Mouse (Mus musculus) liver, postnatal 0 days (tissue): ENCODE results near the gene Srms. TPM values are rescaled to one million over a fixed set of nuclear protein-coding genes. Genes with fewer than 3 reads are reported as not detected.
A peak's percentile ranks its signal among the peaks of the same experiment; 100 is the strongest.

Source experiments
- ATAC-seq: fragments of 200-750 bp; cut with Nextera tagmentation; 2 replicates; pipeline ENCODE4 v1.8.0; 2017; ENCODE audit warnings: mild to moderate bottlenecking, moderate library complexity
- DNase-seq: peaks from one replicate; pipeline ENCODE4 v3.0.0-alpha.2; 2016
- H3K27ac ChIP-seq: fragments of 300-500 bp; sonication (generic); 2 replicates; pipeline ENCODE4 v1.5.1; 2014; ENCODE audit warnings: antibody characterized with exemption, moderate library complexity, mild to moderate bottlenecking, low read depth
- H3K27me3 ChIP-seq: fragments of 300-500 bp; sonication (generic); 2 replicates; pipeline ENCODE4 v1.6.1; 2014; ENCODE audit warnings: low read length, control low read depth, mixed read lengths; ENCODE audit not compliant: insufficient read depth
- H3K36me3 ChIP-seq: fragments of 300-500 bp; sonication (generic); replicated peaks from 2 replicates; pipeline ENCODE4 v1.6.1; 2014; ENCODE audit warnings: mild to moderate bottlenecking, control low read depth, low read length, moderate library complexity, mixed read lengths; ENCODE audit not compliant: insufficient read depth
- H3K4me1 ChIP-seq: fragments of 300-500 bp; sonication (generic); 2 replicates; pipeline ENCODE4 v1.6.1; 2014; ENCODE audit warnings: antibody characterized with exemption, mild to moderate bottlenecking, control low read depth; ENCODE audit not compliant: insufficient read depth
- H3K4me2 ChIP-seq: fragments of 300-500 bp; sonication (generic); 2 replicates; pipeline ENCODE4 v1.6.1; 2014; ENCODE audit warnings: low read depth, mild to moderate bottlenecking, low read length, moderate library complexity, mixed read lengths
- H3K4me3 ChIP-seq: fragments of 300-500 bp; sonication (generic); 2 replicates; pipeline ENCODE4 v1.5.1; 2014; ENCODE audit warnings: low read depth, low read length
- H3K9ac ChIP-seq: fragments of 300-500 bp; sonication (generic); replicated peaks from 2 replicates; pipeline ENCODE4 v1.6.1; 2014; ENCODE audit warnings: mild to moderate bottlenecking, moderate library complexity
- H3K9me3 ChIP-seq: fragments of 300-500 bp; sonication (generic); 2 replicates; pipeline ENCODE4 v1.6.1; 2016; ENCODE audit warnings: mild to moderate bottlenecking, control low read depth, low read length, mixed read lengths
- CTCF ChIP-seq: sonication (generic); IDR thresholded peaks from 2 replicates; pipeline ENCODE4 v1.5.1; 2016; ENCODE audit warnings: antibody characterized with exemption, low read depth
- EP300 ChIP-seq: IDR thresholded peaks from 2 replicates; pipeline ENCODE4 v1.6.1; 2016; ENCODE audit warnings: antibody characterized with exemption, low read depth, mild to moderate bottlenecking
- WGBS: fragments of 180-500 bp; shearing (Covaris S2); extraction: QIAGEN DNeasy Blood & Tissue Kit; methylation state at CpG from one replicate; pipeline ENCODE4 v1.1.7; 2014; ENCODE audit not compliant: insufficient replicate concordance; 5-methylcytosine and 5-hydroxymethylcytosine counted together
- polyA plus RNA-seq: library from polyadenylated mRNA; unstranded; fragments of >200 nt; fragmentation: Nextera tagmentation; extraction: Ambion mirVana; gene quantifications from 2 replicates; pipeline ENCODE4 v1.2.1, GENCODE M21; 2015

Gene Srms
- polyA plus RNA-seq, 1 experiment from 2014 or later: 0.35 TPM

- Histone ChIP-seq H3K4me1 (peaks cover 33% of the 10 kb centered on the region), H3K9ac (peak overlapping the region; percentile 92), H3K36me3 (peaks cover 31% of the 10 kb centered on the region), H3K4me2 (peak overlapping the region; percentile 88), H3K9me3 (no peaks in the 10 kb centered on the region), H3K27ac (peak overlapping the region; percentile 88), H3K4me3 (peak overlapping the region; percentile 79), H3K27me3 (no peaks in the 10 kb centered on the region)
- no peak for TF ChIP-seq EP300
- TF ChIP-seq CTCF: no peak
- ATAC-seq (no peak), DNase-seq (no peak)
- 69% methylated on average over 3 of the region's 3 CpGs for WGBS
Observed at GRCm38 (mm10) chr2:181242314-181242665, 29.3 kb upstream of the Srms start.

DNA sequence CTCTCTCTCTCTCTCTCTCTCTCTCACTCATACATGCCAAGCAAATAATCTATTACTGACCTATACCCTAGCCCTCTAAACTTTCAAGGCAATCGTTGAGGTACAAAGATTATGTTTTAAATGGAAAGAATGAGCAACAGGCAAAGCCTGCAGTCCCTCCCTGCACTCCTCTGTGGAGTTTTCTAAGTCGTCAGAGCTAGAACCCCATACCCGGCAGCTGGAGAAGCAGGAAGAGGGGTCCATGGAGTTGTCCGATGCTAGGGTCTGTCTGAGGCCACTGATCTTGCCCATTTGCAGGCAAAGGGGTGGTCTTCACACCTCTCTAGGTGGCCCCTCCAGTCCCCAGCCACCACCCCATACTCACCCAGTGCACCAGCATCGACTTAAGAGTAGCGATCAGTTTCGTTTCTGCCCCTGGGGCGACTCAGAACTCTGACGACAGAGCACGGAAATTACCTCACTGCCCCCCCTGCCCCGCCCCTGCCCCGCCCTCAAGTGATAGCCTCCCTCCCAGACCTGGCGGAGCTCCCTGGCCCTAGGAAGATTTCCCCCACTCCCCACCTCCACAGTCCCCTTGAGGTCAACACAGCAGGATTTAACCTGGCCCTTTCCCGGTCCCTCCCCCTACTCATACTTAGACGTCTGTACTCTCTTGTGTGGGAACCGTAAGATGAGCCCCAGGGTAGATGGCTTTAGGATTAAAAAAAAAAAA lies 28.8 kb upstream of the Srms start, which contains the start of gene Helz2:
Gene Helz2, minus strand, starts transcription at position 426 of the 712 bp plus-strand sequence.
- WGBS: 4% methylated on average over 16 of the region's 16 CpGs
- H3K27me3 ChIP-seq: no peaks in the 10 kb centered on the region
- peak within 1 kb of the TSS; percentile 88 for H3K4me2 ChIP-seq
- H3K36me3 ChIP-seq: peaks cover 36% of the 10 kb centered on the region
- no peaks in the 10 kb centered on the region for H3K9me3 ChIP-seq
- H3K9ac ChIP-seq: peak within 1 kb of the TSS; percentile 92
- H3K4me3 ChIP-seq: peak within 1 kb of the TSS; percentile 79
- TF ChIP-seq EP300 (no peak), CTCF (no peak)
- ATAC-seq (peak; percentile 86), DNase-seq (peak; percentile 89)
- peak within 1 kb of the TSS; percentile 88 for H3K27ac ChIP-seq
- peaks cover 33% of the 10 kb centered on the region for H3K4me1 ChIP-seq

DNA sequence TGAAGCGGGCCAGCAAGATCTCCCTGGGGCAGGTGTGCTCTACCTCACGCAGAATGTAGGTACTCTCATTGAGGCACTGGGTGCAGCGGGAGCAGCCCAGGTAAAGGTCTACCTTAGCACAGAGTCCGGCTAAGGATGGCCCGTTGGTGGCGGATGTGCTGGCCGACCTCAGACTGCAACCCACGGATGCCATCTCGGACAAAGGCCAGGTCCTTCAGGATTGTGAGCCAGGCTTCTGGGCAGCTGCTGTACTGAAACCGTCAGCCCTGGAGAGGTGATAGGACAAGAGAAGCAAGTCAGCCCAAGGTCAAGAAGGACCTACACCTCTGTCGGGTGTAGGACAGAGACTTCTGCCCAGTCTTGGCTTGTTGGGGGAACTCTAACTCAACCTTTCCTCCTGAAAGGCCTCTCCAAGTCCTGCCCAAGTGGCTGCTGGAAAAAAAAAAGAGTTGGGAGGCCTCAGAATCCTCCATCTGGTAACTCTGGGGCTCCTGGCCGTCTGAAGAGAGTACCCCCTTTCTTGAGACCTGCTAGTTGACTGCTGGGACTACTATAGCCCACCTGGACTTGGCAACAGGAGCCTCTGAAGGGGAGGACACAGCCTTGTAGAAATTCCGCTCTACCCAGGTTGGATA lies 27.9 kb upstream of the Srms start:
- Histone ChIP-seq H3K27me3 (no peaks in the 10 kb centered on the region), H3K9ac (peak overlapping the region; percentile 92), H3K4me3 (peak overlapping the region; percentile 79), H3K36me3 (peaks cover 45% of the 10 kb centered on the region), H3K4me1 (peaks cover 33% of the 10 kb centered on the region), H3K9me3 (no peaks in the 10 kb centered on the region), H3K4me2 (peak overlapping the region; percentile 88), H3K27ac (peak overlapping the region; percentile 88)
- ATAC-seq (no peak), DNase-seq (no peak)
- 85% methylated on average over 13 of the region's 13 CpGs for WGBS
- no peak for TF ChIP-seq CTCF

- 93% methylated on average over 9 of the region's 9 CpGs for WGBS
- H3K27ac ChIP-seq: no peak overlapping the region
- H3K4me2 ChIP-seq: peak overlapping the region; percentile 88
- H3K4me3 ChIP-seq: peak overlapping the region; percentile 79; the same call in 1 of the 2 replicates
- H3K27me3 ChIP-seq: no peaks in the 10 kb centered on the region
- H3K9me3 ChIP-seq: no peaks in the 10 kb centered on the region
- TF ChIP-seq CTCF: no peak
- TF ChIP-seq EP300: no peak
- H3K9ac ChIP-seq: peak overlapping the region; percentile 92
- peaks cover 61% of the 10 kb centered on the region for H3K36me3 ChIP-seq
- peaks cover 32% of the 10 kb centered on the region for H3K4me1 ChIP-seq
- ATAC-seq: no peak
- DNase-seq: no peak
Observed at GRCm38 (mm10) chr2:181239261-181239660, 26.3 kb upstream of the Srms start.

GRCm38 (mm10) chr2:181238861-181239260 lies 25.9 kb upstream of the Srms start:
- ATAC-seq: no peak

DNA sequence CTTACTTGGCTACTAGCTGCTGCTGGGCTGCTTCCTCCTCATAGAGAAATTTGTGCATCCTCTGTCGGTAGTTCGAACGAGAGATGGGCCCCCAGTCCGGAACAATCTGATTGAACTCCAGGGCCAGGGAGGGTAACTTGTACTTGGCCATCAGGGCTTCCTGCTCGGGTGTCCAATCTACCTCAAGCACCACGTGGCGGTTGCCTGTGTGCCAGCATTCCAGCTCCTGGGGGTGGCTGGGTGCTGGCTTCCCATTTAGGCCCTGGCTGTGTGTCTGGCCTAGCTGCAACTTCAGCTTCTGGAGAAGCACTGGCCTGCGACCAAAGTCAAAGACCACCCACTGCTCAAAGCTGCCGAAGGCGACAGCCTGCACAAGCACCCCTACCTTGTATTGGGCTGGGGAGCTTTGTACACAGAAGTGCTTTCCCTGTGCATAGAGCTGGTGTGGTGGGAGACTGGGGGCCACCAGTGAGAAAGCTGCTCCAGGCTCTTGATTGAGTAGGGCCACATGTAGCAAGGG lies 25.2 kb upstream of the Srms start:
- H3K9me3 ChIP-seq: no peaks in the 10 kb centered on the region
- ATAC-seq (no peak), DNase-seq (no peak)
- H3K9ac ChIP-seq: 0 out of 2 replicates have a peak overlapping the region, but pooled peaks have one; percentile 5
- H3K27me3 ChIP-seq: no peaks in the 10 kb centered on the region
- H3K4me1 ChIP-seq: peaks cover 25% of the 10 kb centered on the region
- H3K4me3 ChIP-seq: no peak overlapping the region
- 85% methylated on average over 10 of the region's 10 CpGs for WGBS
- H3K27ac ChIP-seq: no peak overlapping the region
- peak overlapping the region; percentile 13; the same call in 1 of the 2 replicates for H3K4me2 ChIP-seq
- TF ChIP-seq EP300 (no peak), CTCF (no peak)
- H3K36me3 ChIP-seq: peaks cover 72% of the 10 kb centered on the region

More at GRCm38 (mm10) chr2:181238861-181239260, 25.9 kb upstream of the Srms start:
- 0 out of 2 replicates have a peak overlapping the region, but pooled peaks have one; percentile 79 for H3K4me3 ChIP-seq
- H3K9me3 ChIP-seq: no peaks in the 10 kb centered on the region
- peaks cover 28% of the 10 kb centered on the region for H3K4me1 ChIP-seq
- no peak for DNase-seq
- no peak for TF ChIP-seq CTCF
- TF ChIP-seq EP300: no peak
- peak overlapping the region; percentile 9; the same call in 1 of the 2 replicates for H3K9ac ChIP-seq
- WGBS: 68% methylated on average over 2 of the region's 2 CpGs
- H3K36me3 ChIP-seq: peaks cover 65% of the 10 kb centered on the region
- no peak overlapping the region for H3K27ac ChIP-seq
- peak overlapping the region; percentile 88 for H3K4me2 ChIP-seq
- no peaks in the 10 kb centered on the region for H3K27me3 ChIP-seq
